ENCODE assay signal across 8 mouse cellular contexts in genomic region chr10:125968191-125969132, GRCm38 (mm10). TPM values are rescaled to one million over a fixed set of nuclear protein-coding genes. Genes with fewer than 3 reads are reported as not detected.
DNase-seq lines count a peak whose midpoint lies in the region; ATAC-seq and TF ChIP-seq lines count a peak whose summit lies in the region.

No protein-coding gene starts in this region.

- H3K9ac ChIP-seq in heart, embryonic 16.5 days (ENCODE audit: low read length), result no peak overlapping the region
- H3K9ac ChIP-seq in liver, postnatal 0 days (replicated peaks), result no peak overlapping the region

- H3K79me3 ChIP-seq in C2C12 (ENCODE audit: low read depth), result peaks cover 43% of the 10 kb centered on the region

- no peak for ATAC-seq in heart, embryonic 16.5 days (replicated peaks; ENCODE audit: extremely low read depth, insufficient read depth, low FRiP score)
- no peak for ATAC-seq in liver, postnatal 0 days
- no peak for ATAC-seq in megakaryocyte, adult 5-6 weeks (ENCODE audit: poor library complexity, severe bottlenecking)

- no peaks in the 10 kb centered on the region for H3K9me3 ChIP-seq in heart, embryonic 16.5 days (replicated peaks; ENCODE audit: control insufficient read depth, low read length)
- no peaks in the 10 kb centered on the region for H3K9me3 ChIP-seq in liver, postnatal 0 days (ENCODE audit: low read length)

- WGBS in heart, embryonic 16.5 days, result 30% methylated on average over 16 of the region's 16 CpGs
- 49% methylated on average over 16 of the region's 16 CpGs for WGBS in liver, postnatal 0 days (ENCODE audit: insufficient replicate concordance)

- peak overlapping the region; percentile 14 for H3ac ChIP-seq in C2C12 (ENCODE audit: control insufficient read depth, insufficient read length, low read depth)

- peaks cover 67% of the 10 kb centered on the region for H3K79me2 ChIP-seq in C2C12 (ENCODE audit: control insufficient read depth, insufficient read depth)

- no peak for TF ChIP-seq CTCF in C2C12 (IDR thresholded peaks at IDR 0.05; ENCODE audit: control insufficient read depth, insufficient read depth, insufficient read length)
- no peak for TF ChIP-seq CTCF in liver, postnatal 0 days (IDR thresholded peaks at IDR 0.05; ENCODE audit: low read depth)

- H3K27me3 ChIP-seq in C2C12 (ENCODE audit: control insufficient read depth, insufficient read depth, insufficient read length), result no peaks in the 10 kb centered on the region
- H3K27me3 ChIP-seq in heart, embryonic 16.5 days (ENCODE audit: control insufficient read depth, insufficient read depth, low read length), result peaks cover 25% of the 10 kb centered on the region
- H3K27me3 ChIP-seq in liver, postnatal 0 days (ENCODE audit: insufficient read depth, low read length), result peaks cover 4% of the 10 kb centered on the region; the same call in 1 of the 2 replicates

- DNase-seq in NIH3T3 (ENCODE audit: low read depth), result peak; percentile 68
- DNase-seq in liver, postnatal 0 days, result no peak
- DNase-seq in gastrocnemius, postnatal 25 days, result no peak
- no peak for DNase-seq in right cerebral cortex, postnatal 25 days
- no peak for DNase-seq in layer of hippocampus, adult 18-20 months (ENCODE audit: low spot score in 2 of 2)

- H3K4me1 ChIP-seq in heart, embryonic 16.5 days (ENCODE audit: control insufficient read depth, insufficient read depth, low read length), result peaks cover 7% of the 10 kb centered on the region
- peaks cover 9% of the 10 kb centered on the region for H3K4me1 ChIP-seq in liver, postnatal 0 days (ENCODE audit: insufficient read depth)

- no peaks in the 10 kb centered on the region for H3K36me3 ChIP-seq in C2C12 (ENCODE audit: control insufficient read depth, insufficient read depth)
- H3K36me3 ChIP-seq in heart, embryonic 16.5 days (ENCODE audit: control insufficient read depth, insufficient read depth), result no peaks in the 10 kb centered on the region
- H3K36me3 ChIP-seq in liver, postnatal 0 days (replicated peaks; ENCODE audit: insufficient read depth, low read length), result no peaks in the 10 kb centered on the region

- TF ChIP-seq EP300 in liver, postnatal 0 days (IDR thresholded peaks at IDR 0.05; ENCODE audit: low read depth), result no peak

- peak overlapping the region; percentile 74 for H3K4me3 ChIP-seq in C2C12 (ENCODE audit: insufficient read depth, poor library complexity, severe bottlenecking)
- peak overlapping the region; percentile 75 for H3K4me3 ChIP-seq in heart, embryonic 16.5 days (ENCODE audit: low read length)
- no peak overlapping the region for H3K4me3 ChIP-seq in liver, postnatal 0 days (ENCODE audit: low read depth, low read length)

- H3K27ac ChIP-seq in heart, embryonic 16.5 days (ENCODE audit: low read length), result no peak overlapping the region
- H3K27ac ChIP-seq in liver, postnatal 0 days (ENCODE audit: low read depth), result no peak overlapping the region

- H3K4me2 ChIP-seq in heart, embryonic 16.5 days (ENCODE audit: low read depth, low read length), result peak overlapping the region; percentile 99; the same call in 1 of the 2 replicates
- H3K4me2 ChIP-seq in liver, postnatal 0 days (ENCODE audit: low read depth, low read length), result peak overlapping the region; percentile 9; the same call in 1 of the 2 replicates

TF ChIP-seq in C2C12, 6 proteins besides CTCF, POLR2A, EP300 and RAD21:
- TF ChIP-seq FOSL1 (IDR thresholded peaks at IDR 0.05; ENCODE audit: insufficient read depth, low read length, poor library complexity, severe bottlenecking) (no peak), MYOG (IDR thresholded peaks at IDR 0.05; ENCODE audit: control insufficient read depth, extremely low read depth, insufficient read length) (no peak), CEBPB (IDR thresholded peaks at IDR 0.05; ENCODE audit: low read depth) (no peak)

RNA-seq across cellular contexts. Expression of gene Lrig3, which starts 2.5 kb away (rescaled TPM):
- 8.0 TPM for polyA plus RNA-seq in C2C12 (2012; fragmentation: generic; extraction: Trizol)
- 1.2 and 2.0 TPM in 2 replicates for polyA plus RNA-seq in heart, embryonic 16.5 days (2015; fragmentation: Nextera tagmentation; extraction: Ambion mirVana)
- polyA plus RNA-seq in liver, postnatal 0 days (2015; fragmentation: Nextera tagmentation; extraction: Ambion mirVana), result 0.94 and 1.4 TPM in 2 replicates
- 1 to 10 TPM; 3.5 to 5.5 TPM for total RNA-seq in gastrocnemius, postnatal 25 days (2021)
- 1.5 and 1.8 TPM in 2 replicates for total RNA-seq in megakaryocyte, adult 5-6 weeks (2015)
- total RNA-seq in megakaryocyte, adult 5-6 weeks (2017), result 1.1 and 2.1 TPM in 2 replicates
- total RNA-seq in layer of hippocampus, adult 18-20 months (2021), result 1 to 10 TPM; 4.0 to 5.6 TPM
